Mouse (Mus musculus) left cerebral cortex, postnatal 14 days (tissue): ENCODE results near the gene Hnrnpl. TPM values are rescaled to one million over a fixed set of nuclear protein-coding genes. Genes with fewer than 3 reads are reported as not detected.

Experiments used
- DNase-seq, 2 experiments: peaks; one replicate each; pipeline ENCODE4 v3.0.0; 2021 to 2022; ENCODE audit warnings: low spot score in 2 of 2, mixed read lengths in 1 of 2
- intact Hi-C: fragments of 180-260 bp; cut with DNase I; formaldehyde crosslinking; loops from one replicate; pipeline ENCODE4 v1.15.1; 2025
- total RNA-seq, 2 experiments: library from RNA; stranded (reverse); gene quantifications; 2 replicates each; pipeline ENCODE4 v1.2.3; 2021

Gene Hnrnpl
- total RNA-seq, 2 experiments from 2014 or later = 401 to 422 TPM

GRCm38 (mm10) chr7:28860898-28861297 is 52.6 kb downstream of the Hnrnpl start:
- no peak for DNase-seq
- intact Hi-C loops = no loop called here

GRCm38 (mm10) chr7:28862817-28863499 is 54.6 kb downstream of the Hnrnpl start:
- intact Hi-C loops = no loop called here
- peak; percentile 70 to 89 for DNase-seq

DNA sequence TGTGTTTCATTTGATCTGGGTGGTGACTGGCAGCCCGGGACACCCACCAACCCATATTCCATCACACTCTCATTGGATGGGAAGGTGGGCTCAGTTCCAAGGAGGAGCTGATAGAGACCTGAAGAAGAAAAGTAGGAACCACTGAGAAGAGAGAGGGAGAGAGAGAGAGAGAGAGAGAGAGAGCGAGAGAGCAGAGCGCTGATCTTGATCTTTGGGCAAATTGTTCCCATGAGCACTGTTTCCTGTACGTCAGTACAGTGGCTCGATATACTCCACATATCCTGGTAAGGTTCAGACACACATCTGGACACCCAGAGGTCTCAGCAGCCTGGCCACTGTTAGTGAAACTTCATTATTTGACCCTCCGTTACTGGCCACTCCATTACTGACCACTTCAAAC is 55.2 kb downstream of the Hnrnpl start, which contains the start of gene Lgals7:
Gene Lgals7, plus strand, starts transcription at position 314 of the 400 bp plus-strand sequence.
- intact Hi-C loops = no loop called here
- DNase-seq = no peak

DNA sequence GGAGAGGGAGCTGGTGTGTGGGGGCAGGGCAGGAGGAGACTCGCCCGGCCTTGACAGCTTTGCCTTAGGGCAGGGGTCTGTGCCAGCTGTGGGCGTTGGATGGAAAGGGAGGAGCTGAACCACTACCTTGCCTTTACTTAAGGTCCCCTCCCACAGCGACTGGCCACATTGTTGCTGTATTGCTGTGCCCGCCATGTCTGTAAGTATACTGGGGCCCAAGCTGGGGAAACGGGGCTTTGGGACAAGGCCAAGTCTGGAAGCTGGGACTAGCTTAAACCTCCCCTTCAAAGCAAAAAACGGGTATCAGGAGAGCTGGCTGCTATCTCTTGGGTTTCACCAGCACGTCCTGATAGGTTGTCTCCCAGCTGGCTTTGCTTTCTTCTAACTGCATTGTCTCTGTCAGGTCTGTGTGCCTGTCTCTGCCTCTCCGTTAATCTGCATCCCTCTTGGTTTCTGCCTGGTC is 56.0 kb downstream of the Hnrnpl start:
- DNase-seq = no peak
- intact Hi-C loops = no loop called here

DNA sequence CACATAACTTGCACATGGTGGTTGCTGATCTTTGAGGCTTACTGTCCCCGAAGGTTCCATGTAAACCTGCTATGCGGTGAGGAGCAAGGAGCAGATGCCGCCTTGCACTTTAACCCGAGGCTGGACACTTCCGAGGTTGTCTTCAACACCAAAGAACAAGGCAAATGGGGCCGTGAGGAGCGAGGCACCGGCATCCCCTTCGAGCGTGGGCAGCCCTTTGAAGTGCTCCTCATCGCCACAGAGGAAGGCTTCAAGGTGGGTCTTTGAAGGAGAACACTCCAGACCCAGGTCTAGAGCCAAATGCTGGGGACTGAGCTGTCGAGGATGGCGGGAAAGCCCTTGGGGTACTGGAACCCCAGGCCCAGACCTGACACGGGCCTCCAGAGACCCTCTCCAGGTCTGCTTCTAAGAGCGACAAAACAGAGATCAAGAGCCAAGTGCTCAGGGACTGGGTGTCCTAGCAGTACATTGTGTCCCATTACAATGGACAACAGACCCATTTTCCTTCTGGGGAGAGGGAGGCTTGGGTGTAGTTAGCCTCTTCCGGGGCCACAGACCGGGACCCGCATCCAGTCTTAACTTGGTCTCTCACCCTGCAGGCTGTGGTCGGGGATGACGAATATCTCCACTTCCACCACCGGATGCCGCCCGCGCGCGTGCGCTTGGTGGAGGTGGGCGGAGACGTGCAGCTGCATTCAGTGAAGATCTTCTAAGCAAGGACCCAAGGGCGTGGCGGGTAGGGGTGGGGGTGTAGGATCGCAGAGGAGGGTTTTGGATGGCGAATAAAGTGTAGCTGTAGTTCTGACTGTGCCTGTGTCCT is 57.4 kb downstream of the Hnrnpl start:
- DNase-seq = peak; percentile 77 to 81
- intact Hi-C loops = loop anchor here (2.0 to 5.0 kb wide), 2 partner anchors 38 to 71 kb away; partner anchors contain the start of gene Ech1

DNA sequence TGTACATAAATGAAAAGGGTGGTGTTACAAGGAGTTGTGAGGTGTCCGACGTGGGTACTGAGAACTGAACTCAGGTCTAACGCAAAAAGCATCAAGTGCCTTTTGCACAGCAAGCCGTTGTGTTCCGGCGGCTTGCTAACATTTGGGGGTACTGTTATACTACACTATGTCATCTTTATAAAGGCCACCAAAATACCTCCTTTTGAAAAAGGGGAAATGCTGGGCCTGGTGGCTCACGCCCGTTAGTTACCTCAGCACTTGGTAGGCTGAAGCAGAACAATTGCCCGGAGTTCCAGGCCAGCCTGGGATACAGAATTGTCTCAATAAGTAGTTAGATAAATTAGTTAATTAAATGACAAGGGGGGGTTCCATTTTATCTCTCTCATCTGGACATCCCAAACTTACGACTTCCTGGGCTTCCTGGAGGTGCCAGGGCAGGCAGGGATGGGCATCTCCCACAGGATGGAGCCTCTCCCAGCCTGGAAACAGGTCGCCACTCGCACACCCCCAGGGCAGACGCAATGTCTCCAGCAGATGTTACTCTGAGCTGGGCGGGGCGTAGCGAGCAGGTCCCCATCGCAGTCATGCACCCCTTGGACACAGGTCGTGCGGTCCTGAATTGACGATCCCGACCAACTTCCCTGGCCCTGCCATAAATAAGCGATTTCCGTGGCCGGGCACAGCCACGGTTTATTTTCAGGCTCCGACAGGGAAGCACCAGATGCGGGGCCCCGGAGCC is 58.6 kb downstream of the Hnrnpl start:
- no peak for DNase-seq
- intact Hi-C loops = loop anchor here (2.0 to 5.0 kb wide), 2 partner anchors 40 to 72 kb away; partner anchors contain the start of gene Ech1

DNA sequence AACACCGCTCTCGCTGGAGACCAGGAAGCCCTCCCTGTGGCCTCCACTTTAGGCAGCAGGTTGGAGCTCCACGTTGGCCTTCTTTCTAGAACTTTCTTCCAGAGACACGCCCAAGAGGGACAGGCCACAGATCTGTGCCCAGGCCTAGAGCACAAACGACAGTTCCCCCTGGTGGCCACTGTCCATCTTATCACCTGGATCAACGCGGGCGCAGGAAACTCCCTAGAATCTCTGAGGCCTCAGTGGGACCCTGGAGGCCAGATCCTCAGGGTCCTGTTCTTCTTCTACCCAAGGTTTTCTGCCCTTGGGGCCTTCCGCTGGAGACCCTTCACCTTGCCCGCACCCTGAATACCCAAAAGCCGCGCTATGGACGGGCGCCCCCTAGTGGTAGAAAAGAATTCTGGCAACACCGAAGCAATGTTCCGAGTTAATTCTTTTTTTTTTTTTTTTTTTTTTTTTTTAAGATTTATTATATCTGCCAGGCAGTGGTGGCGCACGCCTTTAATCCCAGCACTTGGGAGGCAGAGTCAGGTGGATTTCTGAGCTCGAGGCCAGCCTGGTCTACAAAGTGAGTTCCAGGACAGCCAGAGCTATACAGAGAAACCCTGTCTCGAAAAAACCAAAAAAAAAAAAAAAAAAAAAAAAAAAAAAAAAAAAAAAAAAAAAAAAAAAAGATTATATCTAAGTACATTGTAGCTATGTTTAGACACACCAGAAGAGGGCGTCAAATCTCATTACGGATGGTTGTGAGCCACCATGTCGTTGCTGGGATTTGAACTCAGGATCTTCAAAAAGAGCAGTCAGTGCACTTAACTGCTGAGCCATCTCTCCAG is 59.4 kb downstream of the Hnrnpl start:
- peak; percentile 33 to 67 for DNase-seq
- intact Hi-C loops = loop anchor here (2.0 to 5.0 kb wide), 2 partner anchors 40 to 73 kb away; partner anchors contain the start of gene Ech1

- no peak for DNase-seq
- intact Hi-C loops = no loop called here
Observed at GRCm38 (mm10) chr7:28870901-28871664, 62.7 kb downstream of the Hnrnpl start.

Other genes with a start within 250 kb of the Hnrnpl start
- 10 to 100 TPM; 59.8 to 61.6 TPM for gene Samd4b, start 210.4 kb upstream of the Hnrnpl start, total RNA-seq
- 1 to 10 TPM; 8.7 to 10.0 TPM for gene Pak4, start 210.4 kb upstream of the Hnrnpl start, total RNA-seq
- gene Acp7, start 177.2 kb upstream of the Hnrnpl start, total RNA-seq = 1 to 10 TPM in 1 of 2 experiments, under 1 TPM in 1; 0.53 to 1.1 TPM
- 10 to 100 TPM; 16.9 to 19.9 TPM for gene Fbxo27, start 115.7 kb upstream of the Hnrnpl start, total RNA-seq
- under 1 TPM; 0.88 to 0.93 TPM for gene Fbxo17, start 91.7 kb upstream of the Hnrnpl start, total RNA-seq
- 10 to 100 TPM; 60.4 to 66.5 TPM for gene Mrps12, start 66.7 kb upstream of the Hnrnpl start, total RNA-seq
- gene Sars2, start 66.5 kb upstream of the Hnrnpl start, total RNA-seq = 10 to 100 TPM; 13.0 to 17.9 TPM
- 1 to 10 TPM; 1.3 TPM for gene Ccer2, start 52.4 kb upstream of the Hnrnpl start, total RNA-seq
- gene Sirt2, start 41.8 kb upstream of the Hnrnpl start, total RNA-seq = 100 to 1,000 TPM; 189 to 230 TPM
- gene Nfkbib, start 41.0 kb upstream of the Hnrnpl start, total RNA-seq = 10 to 100 TPM; 39.3 to 39.6 TPM
- gene Rinl, start 19.6 kb upstream of the Hnrnpl start, total RNA-seq = 1 to 10 TPM; 1.6 to 2.5 TPM
- 10 to 100 TPM; 43.6 to 44.2 TPM for gene Ech1, start 16.7 kb downstream of the Hnrnpl start, total RNA-seq
- gene Lgals4, start 25.3 kb downstream of the Hnrnpl start, total RNA-seq = 1 to 10 TPM; 2.6 TPM
- gene Lgals7, start 55.3 kb downstream of the Hnrnpl start, total RNA-seq = under 1 TPM in 1 of 2 experiments, not detected in 1; 0.47 TPM
- 1 to 10 TPM in 1 of 2 experiments, under 1 TPM in 1; 0.59 to 1.3 TPM for gene Capn12, start 72.9 kb downstream of the Hnrnpl start, total RNA-seq
- 100 to 1,000 TPM; 177 to 205 TPM for gene Actn4, start 153.8 kb downstream of the Hnrnpl start, total RNA-seq
- gene Eif3k, start 173.3 kb downstream of the Hnrnpl start, total RNA-seq = 100 to 1,000 TPM; 163 to 174 TPM
- gene Map4k1, start 173.5 kb downstream of the Hnrnpl start, total RNA-seq = 1 to 10 TPM; 2.0 to 3.7 TPM